Mouse (Mus musculus): ENCODE results near the gene Nkrf. TPM values are rescaled to one million over a fixed set of nuclear protein-coding genes. Genes with fewer than 3 reads are reported as not detected.
A peak's percentile ranks its signal among the peaks of the same experiment; 100 is the strongest.

The Nkrf gene
- total RNA-seq, 1 experiment from 2014 or later, result 5.7 TPM

GRCm38 (mm10) chrX:36864609-36865328, 37.9 kb downstream of the Nkrf start:
- ATAC-seq (ENCODE audit: extremely low read depth, insufficient number of reproducible peaks, low FRiP score, poor library complexity, severe bottlenecking), result no peak

- peak; percentile 93 for ATAC-seq (ENCODE audit: extremely low read depth, insufficient number of reproducible peaks, low FRiP score, poor library complexity, severe bottlenecking)
These were observed 38.7 kb downstream of the Nkrf start for GRCm38 (mm10) chrX:36863766-36864608.

- ATAC-seq (ENCODE audit: extremely low read depth, insufficient number of reproducible peaks, low FRiP score, poor library complexity, severe bottlenecking), result no peak
These were observed 50.1 kb downstream of the Nkrf start for GRCm38 (mm10) chrX:36852631-36853030.

GRCm38 (mm10) chrX:36847152-36847551, 55.5 kb downstream of the Nkrf start:
- ATAC-seq (ENCODE audit: extremely low read depth, insufficient number of reproducible peaks, low FRiP score, poor library complexity, severe bottlenecking), result no peak

- no peak for ATAC-seq (ENCODE audit: extremely low read depth, insufficient number of reproducible peaks, low FRiP score, poor library complexity, severe bottlenecking)
These were observed 59.2 kb downstream of the Nkrf start for GRCm38 (mm10) chrX:36843346-36843990.

- ATAC-seq (ENCODE audit: extremely low read depth, insufficient number of reproducible peaks, low FRiP score, poor library complexity, severe bottlenecking), result no peak
These were observed 61.0 kb downstream of the Nkrf start for GRCm38 (mm10) chrX:36841698-36842097.

GRCm38 (mm10) chrX:36839391-36839790, 63.3 kb downstream of the Nkrf start:
- no peak for ATAC-seq (ENCODE audit: extremely low read depth, insufficient number of reproducible peaks, low FRiP score, poor library complexity, severe bottlenecking)

Other genes starting within 250 kb of the Nkrf start
- 0.35 and 1.7 TPM in 2 replicates for gene Slc25a43, start 159.2 kb downstream of the Nkrf start, total RNA-seq (2017)
- gene Slc25a5, start 107.2 kb downstream of the Nkrf start, total RNA-seq (2017), result 239 and 243 TPM in 2 replicates
- 18.5 and 20.9 TPM in 2 replicates for gene Ube2a, start 29.0 kb downstream of the Nkrf start, total RNA-seq (2017)
- gene C330007P06Rik, start 28.8 kb downstream of the Nkrf start, total RNA-seq (2017), result 44.5 and 47.8 TPM in 2 replicates
- 74.5 and 78.8 TPM in 2 replicates for gene Sept6, start 88.9 kb upstream of the Nkrf start, total RNA-seq (2017)
- gene Sowahd, start 145.9 kb upstream of the Nkrf start, total RNA-seq (2017), result not detected in 2 replicates
- gene Rpl39, start 182.5 kb upstream of the Nkrf start, total RNA-seq (2017), result 888 and 1,013 TPM in 2 replicates
- gene Upf3b, start 207.4 kb upstream of the Nkrf start, total RNA-seq (2017), result 51.4 and 64.9 TPM in 2 replicates
- 26.3 and 28.1 TPM in 2 replicates for gene Nkap, start 223.9 kb upstream of the Nkrf start, total RNA-seq (2017)